Mouse (Mus musculus): ENCODE data around the gene Znrf3. TPM values are rescaled to one million over a fixed set of nuclear protein-coding genes. Genes with fewer than 3 reads are reported as not detected.
A peak's percentile ranks its signal among the peaks of the same experiment; 100 is the strongest.
"Not testable (repeated sequence)": the region's sequence is repeated elsewhere in the genome, so short reads cannot be mapped to it uniquely, and the experiment has no call there.

Gene Znrf3
- polyA plus RNA-seq (2012; ENCODE audit: insufficient read depth, insufficient read length, low replicate concordance, missing spikeins): not detected in 2 replicates

GRCm38 (mm10) chr11:5444599-5445451 is at the start of gene Znrf3:
Gene Znrf3 (minus strand): TSS chr11:5444847.
- H3K4me3 ChIP-seq (ENCODE audit: insufficient read depth, low read depth, low read length): peak within 1 kb of the TSS; percentile 94
- peak; percentile 30; the same call in 1 of the 2 replicates for TF ChIP-seq POLR2A (IDR thresholded peaks at IDR 0.05; ENCODE audit: insufficient read depth, low read depth, low read length)
- no peak for TF ChIP-seq CTCF (IDR thresholded peaks at IDR 0.05; ENCODE audit: insufficient read depth, low read depth, low read length)
- no peak within 1 kb of the TSS for H3K27ac ChIP-seq (ENCODE audit: insufficient read depth, low read depth, low read length)
- peaks cover 14% of the 10 kb centered on the region for H3K4me1 ChIP-seq (ENCODE audit: control insufficient read depth, insufficient read depth, low read length)
- WGBS: 1% methylated on average over 96 of the region's 106 CpGs

DNA sequence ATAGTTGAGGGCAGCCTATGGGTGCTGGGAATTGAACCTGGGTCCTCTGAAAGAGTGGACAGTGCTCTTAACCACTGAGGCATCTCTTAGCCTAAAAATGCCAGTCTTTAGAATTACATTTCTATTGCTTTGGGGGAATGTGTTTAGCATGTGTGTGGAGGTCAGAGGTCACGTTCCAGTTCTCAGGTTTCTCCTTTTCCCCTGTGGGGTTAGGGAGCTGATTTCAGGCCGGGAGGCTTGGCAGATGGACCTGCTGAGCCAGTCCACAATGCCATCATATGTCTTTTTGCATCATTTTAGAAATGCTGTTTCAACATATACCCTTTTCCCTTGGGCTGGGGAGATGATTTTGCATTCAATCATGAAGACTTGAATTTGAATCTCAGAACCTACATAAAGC is 49.2 kb upstream of the Znrf3 start:
- Histone ChIP-seq H3K27ac (ENCODE audit: insufficient read depth, low read depth, low read length) (no peak overlapping the region), H3K4me3 (ENCODE audit: insufficient read depth, low read depth, low read length) (no peak overlapping the region), H3K4me1 (ENCODE audit: control insufficient read depth, insufficient read depth, low read length) (no peaks in the 10 kb centered on the region)
- TF ChIP-seq POLR2A (IDR thresholded peaks at IDR 0.05; ENCODE audit: insufficient read depth, low read depth, low read length) (no peak), CTCF (IDR thresholded peaks at IDR 0.05; ENCODE audit: insufficient read depth, low read depth, low read length) (no peak)
- WGBS: 79% methylated on average over 2 of the region's 2 CpGs

DNA sequence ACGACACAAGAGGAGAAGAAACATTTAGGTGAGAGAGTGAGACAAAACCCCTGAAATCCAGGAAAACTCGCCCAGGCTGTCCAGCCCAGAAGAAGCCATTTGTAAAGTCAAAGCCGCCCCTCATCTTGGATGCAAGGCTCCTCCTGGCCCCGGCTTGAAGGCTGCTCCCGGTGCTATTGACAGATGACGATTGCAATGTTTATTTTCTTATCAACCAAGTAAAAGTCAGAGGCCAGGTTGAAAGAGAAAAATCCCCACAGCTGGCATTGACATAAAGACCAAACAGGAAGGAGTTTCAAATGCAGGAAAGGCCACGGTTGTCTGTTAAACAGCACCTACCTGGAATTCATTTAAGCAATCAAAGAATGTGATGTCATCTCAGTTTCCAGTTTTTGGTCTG is 47.3 kb upstream of the Znrf3 start:
- 93% methylated on average over 7 of the region's 7 CpGs for WGBS
- no peaks in the 10 kb centered on the region for H3K4me1 ChIP-seq (ENCODE audit: control insufficient read depth, insufficient read depth, low read length)
- no peak for TF ChIP-seq POLR2A (IDR thresholded peaks at IDR 0.05; ENCODE audit: insufficient read depth, low read depth, low read length)
- no peak for TF ChIP-seq CTCF (IDR thresholded peaks at IDR 0.05; ENCODE audit: insufficient read depth, low read depth, low read length)
- H3K4me3 ChIP-seq (ENCODE audit: insufficient read depth, low read depth, low read length): no peak overlapping the region
- no peak overlapping the region for H3K27ac ChIP-seq (ENCODE audit: insufficient read depth, low read depth, low read length)

GRCm38 (mm10) chr11:5490989-5491656 is 46.5 kb upstream of the Znrf3 start:
- H3K4me3 ChIP-seq (ENCODE audit: insufficient read depth, low read depth, low read length): no peak overlapping the region
- no peaks in the 10 kb centered on the region for H3K4me1 ChIP-seq (ENCODE audit: control insufficient read depth, insufficient read depth, low read length)
- WGBS: 87% methylated on average over 10 of the region's 10 CpGs
- no peak overlapping the region for H3K27ac ChIP-seq (ENCODE audit: insufficient read depth, low read depth, low read length)
- TF ChIP-seq CTCF (IDR thresholded peaks at IDR 0.05; ENCODE audit: insufficient read depth, low read depth, low read length) (no peak), POLR2A (IDR thresholded peaks at IDR 0.05; ENCODE audit: insufficient read depth, low read depth, low read length) (no peak)

DNA sequence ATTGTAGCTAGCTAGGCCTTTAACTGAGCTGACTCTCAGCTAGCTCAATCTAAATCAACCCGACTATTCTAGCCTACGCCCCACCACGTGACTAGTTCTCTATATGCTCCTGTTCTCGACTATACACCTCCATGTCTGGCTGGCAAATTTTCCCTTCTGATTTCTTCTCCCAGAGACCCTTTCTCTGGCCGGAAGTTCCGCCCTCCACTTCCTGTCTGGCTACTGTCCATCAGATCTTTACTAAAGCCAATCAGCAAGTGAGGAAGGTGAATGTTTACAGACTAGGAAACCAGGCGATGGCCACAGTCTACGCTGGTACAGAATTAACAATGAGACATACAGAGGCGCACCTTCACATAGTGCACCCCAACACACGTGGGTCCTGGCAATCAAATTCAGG is 44.8 kb upstream of the Znrf3 start:
- not testable (repeated sequence) for H3K4me3 ChIP-seq (ENCODE audit: insufficient read depth, low read depth, low read length); H3K27ac ChIP-seq (ENCODE audit: insufficient read depth, low read depth, low read length); H3K4me1 ChIP-seq (ENCODE audit: control insufficient read depth, insufficient read depth, low read length)
- WGBS: 90% methylated on average over 10 of the region's 10 CpGs

- 6% methylated on average over 15 of the region's 15 CpGs for WGBS
- no peak for TF ChIP-seq POLR2A (IDR thresholded peaks at IDR 0.05; ENCODE audit: insufficient read depth, low read depth, low read length)
- TF ChIP-seq CTCF (IDR thresholded peaks at IDR 0.05; ENCODE audit: insufficient read depth, low read depth, low read length): peak; percentile 54
These were observed 40.8 kb upstream of the Znrf3 start for GRCm38 (mm10) chr11:5485193-5486011.

DNA sequence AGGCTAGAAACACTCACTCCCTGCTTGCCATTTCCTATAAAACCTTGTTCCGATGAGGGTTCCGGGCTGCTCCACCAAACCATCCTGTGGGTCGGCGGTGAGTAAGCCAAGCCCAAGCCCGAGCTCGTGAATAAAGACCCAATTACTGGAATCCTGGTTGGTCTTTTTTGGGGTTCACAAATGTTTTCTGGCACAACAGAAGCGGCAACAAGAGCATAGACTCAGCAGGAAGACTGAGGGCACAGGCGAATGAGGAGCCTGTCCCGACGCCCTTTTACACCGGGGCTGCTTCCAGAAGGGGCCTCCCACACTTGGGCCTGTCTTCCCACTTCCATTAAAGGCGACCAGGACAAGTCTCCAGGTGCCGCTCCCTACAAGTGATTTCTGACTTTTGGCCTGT is 37.9 kb upstream of the Znrf3 start:
- H3K4me3 ChIP-seq (ENCODE audit: insufficient read depth, low read depth, low read length): no peak overlapping the region
- no peak overlapping the region for H3K27ac ChIP-seq (ENCODE audit: insufficient read depth, low read depth, low read length)
- peaks cover 4% of the 10 kb centered on the region; the same call in 1 of the 2 replicates for H3K4me1 ChIP-seq (ENCODE audit: control insufficient read depth, insufficient read depth, low read length)
- WGBS: 92% methylated on average over 13 of the region's 13 CpGs
- TF ChIP-seq CTCF (IDR thresholded peaks at IDR 0.05; ENCODE audit: insufficient read depth, low read depth, low read length) (no peak), POLR2A (IDR thresholded peaks at IDR 0.05; ENCODE audit: insufficient read depth, low read depth, low read length) (no peak)

More at GRCm38 (mm10) chr11:5485193-5486011, 40.8 kb upstream of the Znrf3 start:
- peak overlapping the region; percentile 79 for H3K27ac ChIP-seq (ENCODE audit: insufficient read depth, low read depth, low read length)
- peaks cover 4% of the 10 kb centered on the region; the same call in 1 of the 2 replicates for H3K4me1 ChIP-seq (ENCODE audit: control insufficient read depth, insufficient read depth, low read length)
- H3K4me3 ChIP-seq (ENCODE audit: insufficient read depth, low read depth, low read length): peak overlapping the region; percentile 53

DNA sequence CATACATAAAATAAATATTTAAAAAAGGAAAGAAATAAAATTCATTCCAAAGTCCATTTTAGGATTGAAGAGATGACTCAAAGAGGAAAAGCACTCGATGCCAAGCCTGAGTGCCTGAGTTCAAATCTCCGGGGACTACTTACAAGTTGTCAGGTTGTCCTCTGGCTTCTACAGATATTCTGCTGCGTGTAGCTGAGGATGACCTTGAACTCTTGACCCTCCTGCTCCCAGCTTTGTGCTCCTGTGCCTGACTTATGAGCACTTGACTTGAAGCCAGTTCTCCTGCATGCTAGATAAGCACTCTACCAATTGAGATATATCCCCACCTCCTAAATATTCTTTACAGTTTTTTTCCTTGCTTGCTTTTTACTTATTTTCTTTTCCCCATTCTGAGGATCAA is 34.2 kb upstream of the Znrf3 start:
- no peak overlapping the region for H3K4me3 ChIP-seq (ENCODE audit: insufficient read depth, low read depth, low read length)
- no peaks in the 10 kb centered on the region for H3K4me1 ChIP-seq (ENCODE audit: control insufficient read depth, insufficient read depth, low read length)
- H3K27ac ChIP-seq (ENCODE audit: insufficient read depth, low read depth, low read length): no peak overlapping the region
- WGBS: 96% methylated on average over 3 of the region's 3 CpGs
- TF ChIP-seq CTCF (IDR thresholded peaks at IDR 0.05; ENCODE audit: insufficient read depth, low read depth, low read length): no peak
- no peak for TF ChIP-seq POLR2A (IDR thresholded peaks at IDR 0.05; ENCODE audit: insufficient read depth, low read depth, low read length)
